Mouse (Mus musculus) lung, adult 2 months (tissue): Measurements from ENCODE around the gene Ankrd23. TPM values are rescaled to one million over a fixed set of nuclear protein-coding genes. Genes with fewer than 3 reads are reported as not detected.

ENCODE experiments used
- DNase-seq: peaks from one replicate; pipeline ENCODE4 v3.0.0; 2022
- H3K4me1 ChIP-seq: fragments of 200-500 bp; 2 replicates; pipeline ENCODE4 v1.6.1; 2011; ENCODE audit warnings: low read length; ENCODE audit not compliant: control insufficient read depth, insufficient read depth
- H3K4me3 ChIP-seq: fragments of 200-500 bp; replicated peaks from 2 replicates; pipeline ENCODE3; 2011; ENCODE audit warnings: low read depth, mild to moderate bottlenecking, control low read depth, low read length; ENCODE audit errors: extremely low read depth
- CTCF ChIP-seq: fragments of 200-500 bp; IDR thresholded peaks from 2 replicates; pipeline ENCODE4 v1.5.1; 2011; ENCODE audit warnings: mild to moderate bottlenecking, low read length, control low read depth; ENCODE audit not compliant: insufficient read depth
- POLR2A ChIP-seq: fragments of 200-500 bp; IDR thresholded peaks from 2 replicates; pipeline ENCODE4 v1.6.1; 2011; ENCODE audit warnings: low read depth, mild to moderate bottlenecking, control low read depth, low read length, borderline replicate concordance; ENCODE audit errors: extremely low read depth
- WGBS: fragments of 180-500 bp; shearing (Covaris S2); methylation state at CpG from one replicate; pipeline ENCODE4 v1.1.7; 2018; 5-methylcytosine and 5-hydroxymethylcytosine counted together
- polyA plus RNA-seq: library from polyadenylated mRNA; depleted of rRNA; stranded (reverse); fragments of >200 nt; gene quantifications from 2 replicates; pipeline ENCODE4 v1.2.3, GENCODE M21; 2012

Ankrd23 gene
- polyA plus RNA-seq, 1 experiment = 36.2 TPM

DNA sequence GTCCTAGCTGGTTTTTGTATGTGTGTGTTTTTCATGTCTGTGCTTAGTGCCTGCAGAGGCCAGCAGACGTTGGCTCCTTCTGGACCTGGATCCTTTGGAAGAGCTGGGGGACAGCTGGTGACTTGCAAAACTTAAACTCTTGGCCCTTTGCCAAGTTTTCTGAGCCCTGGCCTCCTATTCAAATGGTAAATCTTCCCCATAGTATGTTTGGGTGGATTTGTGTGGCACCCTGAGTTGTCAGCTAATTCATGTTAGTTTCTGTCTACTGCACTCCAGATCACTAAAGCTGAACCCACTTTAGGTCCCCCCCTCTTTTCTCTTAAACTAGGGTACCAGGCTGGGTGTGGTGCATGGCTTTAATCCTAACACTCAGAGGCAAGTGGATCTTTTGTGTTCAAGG, 8.3 kb downstream of the Ankrd23 start:
- H3K4me3 ChIP-seq = no peak overlapping the region
- H3K4me1 ChIP-seq = no peaks in the 10 kb centered on the region
- 11% methylated on average over 1 of the region's 1 CpGs for WGBS
- TF ChIP-seq CTCF (no peak), POLR2A (no peak)
- no peak for DNase-seq

DNA sequence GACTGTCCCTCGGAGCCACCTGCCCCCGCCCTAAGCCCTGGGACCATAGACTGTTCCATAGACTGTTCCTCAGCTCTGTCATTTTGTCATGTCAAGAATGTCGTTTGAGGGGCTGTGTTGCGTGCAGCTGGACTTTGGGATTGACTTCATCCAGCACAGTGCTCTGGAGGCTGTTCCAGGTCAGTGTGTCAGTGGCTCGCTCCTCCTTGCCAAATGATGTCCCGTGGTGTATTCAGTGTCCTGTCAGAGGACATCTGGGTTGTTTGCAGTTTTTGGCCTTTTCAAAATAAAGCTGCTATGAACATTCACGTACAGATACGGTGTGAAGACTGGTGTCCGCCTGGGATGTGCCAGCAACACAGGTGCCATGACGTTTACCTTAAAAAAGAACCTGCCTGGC, 9.8 kb downstream of the Ankrd23 start:
- TF ChIP-seq POLR2A = no peak
- TF ChIP-seq CTCF = no peak
- 83% methylated on average over 10 of the region's 10 CpGs for WGBS
- H3K4me3 ChIP-seq = no peak overlapping the region
- H3K4me1 ChIP-seq = no peaks in the 10 kb centered on the region
- DNase-seq = no peak

DNA sequence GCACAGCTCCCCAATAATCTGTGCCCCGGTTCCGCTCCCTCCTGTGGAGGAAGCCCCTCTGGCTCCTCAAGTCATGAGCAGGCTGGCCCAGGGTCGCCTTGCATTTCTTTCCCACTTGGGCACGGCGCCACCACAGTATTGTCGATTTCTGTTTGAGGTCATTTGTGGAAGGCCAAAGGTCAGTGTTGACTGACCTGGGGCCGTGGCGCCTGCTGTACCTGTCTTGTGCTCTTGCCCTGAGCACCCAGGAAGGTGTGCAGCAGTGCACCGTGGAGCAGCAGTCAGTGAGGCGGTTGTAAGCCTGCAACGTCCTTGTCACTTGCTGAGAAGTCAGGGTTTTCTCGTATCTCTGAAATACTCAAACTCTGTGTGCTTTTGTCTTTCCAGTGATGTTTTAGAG, 10.9 kb downstream of the Ankrd23 start:
- 89% methylated on average over 12 of the region's 12 CpGs for WGBS
- no peak for TF ChIP-seq CTCF
- no peak for TF ChIP-seq POLR2A
- H3K4me1 ChIP-seq = no peaks in the 10 kb centered on the region
- H3K4me3 ChIP-seq = no peak overlapping the region
- no peak for DNase-seq

DNA sequence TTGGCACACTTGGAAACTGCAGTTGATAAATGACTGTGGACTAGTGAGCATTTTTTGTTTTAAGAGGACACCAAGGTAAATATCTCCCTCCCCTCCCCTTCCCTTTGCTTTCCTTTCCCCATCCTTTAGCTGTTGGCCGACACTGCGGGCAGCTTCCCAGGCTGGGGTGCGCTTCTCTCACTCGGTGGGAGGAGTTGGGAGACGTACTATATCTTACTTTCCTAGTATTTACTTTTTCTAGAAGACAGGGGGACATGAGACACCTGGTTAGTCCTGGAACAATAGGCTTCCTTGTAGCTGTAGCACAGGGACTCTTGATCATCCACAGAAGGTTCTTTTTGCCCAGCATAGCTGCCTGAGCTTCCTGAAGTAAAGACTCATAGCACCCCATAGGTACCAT, 12.6 kb downstream of the Ankrd23 start:
- TF ChIP-seq CTCF (no peak), POLR2A (no peak)
- DNase-seq = no peak
- no peak overlapping the region for H3K4me3 ChIP-seq
- no peaks in the 10 kb centered on the region for H3K4me1 ChIP-seq
- WGBS = 68% methylated on average over 5 of the region's 5 CpGs

DNA sequence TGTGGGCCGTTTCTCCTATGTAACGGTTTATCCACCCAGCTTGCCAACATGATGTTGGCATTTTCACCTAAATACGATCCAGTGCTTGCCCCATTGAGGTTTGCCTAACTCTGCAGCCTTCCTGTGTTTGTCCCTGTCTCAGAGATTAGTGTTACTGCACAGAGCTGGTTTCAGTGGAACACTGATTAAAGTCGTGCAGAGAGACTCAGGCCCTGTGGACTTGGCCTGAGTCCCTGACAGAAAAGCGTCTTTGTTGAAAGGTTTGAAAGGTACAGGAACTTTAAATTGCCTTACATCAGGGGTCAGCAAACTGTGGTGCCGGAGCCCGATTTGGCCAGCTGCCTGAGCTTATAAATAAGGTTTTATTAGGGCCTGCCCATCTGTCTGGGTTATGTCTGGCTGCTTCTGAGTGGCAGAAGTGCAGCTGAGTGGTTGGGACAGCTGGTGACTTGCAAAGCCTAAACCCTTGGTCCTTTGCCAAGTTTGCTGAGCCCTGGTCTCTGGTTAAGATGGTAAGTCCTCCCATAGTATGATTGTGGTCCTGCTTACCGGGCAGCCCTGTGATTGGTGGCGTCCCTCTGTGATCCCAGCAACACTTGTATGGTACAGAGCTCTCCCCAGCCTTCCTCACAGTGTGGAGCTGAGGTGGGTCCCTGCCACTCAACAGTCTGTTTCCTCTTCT, 13.2 kb downstream of the Ankrd23 start:
- WGBS = 70% methylated on average over 9 of the region's 9 CpGs
- TF ChIP-seq POLR2A = no peak
- no peak for TF ChIP-seq CTCF
- no peak for DNase-seq
- Histone ChIP-seq H3K4me1 (no peaks in the 10 kb centered on the region), H3K4me3 (no peak overlapping the region)

DNA sequence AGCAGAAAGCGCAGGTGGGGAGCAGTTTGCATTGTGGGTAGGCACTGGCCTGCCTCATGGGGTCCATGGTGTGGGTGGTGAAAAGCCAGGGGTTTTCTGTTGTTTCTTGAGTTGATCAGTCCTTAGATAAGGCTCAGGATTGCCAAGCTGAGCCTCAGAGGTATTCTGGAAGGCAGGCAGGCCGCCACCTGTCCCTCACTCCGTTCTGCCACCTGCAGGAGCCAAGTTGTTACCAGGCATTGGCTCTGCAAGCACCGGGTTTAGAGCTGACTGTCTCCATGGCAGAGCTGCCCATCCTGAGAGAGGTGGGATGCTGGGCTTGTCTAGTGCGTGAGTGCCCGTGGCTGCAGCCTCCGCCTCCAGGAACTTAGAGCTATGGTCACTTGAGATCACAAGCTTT, 14.5 kb downstream of the Ankrd23 start:
- no peaks in the 10 kb centered on the region for H3K4me1 ChIP-seq
- TF ChIP-seq POLR2A (no peak), CTCF (no peak)
- no peak for DNase-seq
- WGBS = 95% methylated on average over 7 of the region's 7 CpGs
- no peak overlapping the region for H3K4me3 ChIP-seq

DNA sequence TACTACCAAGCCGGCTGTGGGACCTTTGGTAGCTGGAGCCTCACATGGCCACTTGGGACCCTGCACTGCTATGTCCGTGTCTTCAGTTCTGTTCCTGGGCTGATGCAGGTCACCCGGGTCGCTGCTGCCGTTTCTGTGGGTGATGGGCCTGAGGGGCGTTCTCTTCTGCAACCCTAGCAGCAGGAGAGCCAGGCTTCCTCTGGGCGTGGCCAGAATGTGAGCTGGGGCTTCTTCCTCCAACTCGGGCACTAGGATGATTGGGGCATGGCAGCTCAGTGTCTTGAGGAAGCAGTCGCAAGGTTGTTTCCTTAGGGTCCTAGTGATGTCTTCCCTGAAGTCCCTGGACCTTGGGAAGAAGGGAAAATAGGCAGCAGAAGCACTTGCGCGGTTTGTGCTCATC, 17.1 kb downstream of the Ankrd23 start:
- TF ChIP-seq CTCF (no peak), POLR2A (no peak)
- no peak for DNase-seq
- WGBS = 71% methylated on average over 11 of the region's 11 CpGs
- H3K4me3 ChIP-seq = no peak overlapping the region
- peaks cover 2% of the 10 kb centered on the region for H3K4me1 ChIP-seq

DNA sequence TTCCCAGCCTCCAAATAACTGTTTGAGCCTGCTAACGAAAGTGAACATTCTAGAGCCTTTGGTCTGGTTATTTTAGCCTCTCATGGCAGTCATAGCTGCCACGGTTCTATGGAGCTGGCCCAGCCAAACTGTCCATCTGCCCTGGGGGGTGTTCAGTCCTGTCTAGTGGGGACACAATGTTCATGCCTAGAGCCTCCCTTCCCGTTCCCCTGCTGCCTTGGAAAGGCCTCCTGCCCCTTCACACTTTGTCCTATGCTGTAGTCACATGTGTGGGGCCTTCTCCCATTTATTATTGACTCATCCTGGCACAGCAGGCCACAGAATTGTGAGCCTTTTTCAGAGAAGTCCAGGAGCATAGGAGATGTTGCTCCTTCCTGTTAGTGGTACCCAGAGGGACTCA, 18.4 kb downstream of the Ankrd23 start:
- H3K4me1 ChIP-seq = peaks cover 2% of the 10 kb centered on the region
- 71% methylated on average over 3 of the region's 3 CpGs for WGBS
- no peak for DNase-seq
- no peak overlapping the region for H3K4me3 ChIP-seq
- TF ChIP-seq CTCF (no peak), POLR2A (no peak)

DNA sequence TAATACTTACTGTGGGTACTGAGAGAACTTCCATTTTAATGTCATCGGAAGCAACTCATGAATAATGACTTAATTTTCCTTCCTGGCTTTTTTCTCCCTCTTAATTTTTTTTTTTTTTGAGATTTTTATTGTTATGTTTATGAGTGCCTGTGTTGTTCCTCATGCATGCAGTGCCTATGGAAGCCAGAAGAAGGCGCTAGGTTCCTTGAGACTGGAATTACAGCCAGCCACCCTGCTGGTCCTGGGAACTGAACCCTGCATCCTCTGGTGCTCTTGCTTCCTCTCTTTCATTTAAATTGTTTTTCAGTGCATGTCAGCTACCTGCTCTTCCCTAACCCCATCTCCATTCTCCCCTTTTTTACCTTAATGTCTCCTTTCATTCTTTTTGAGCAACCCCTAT, 23.0 kb downstream of the Ankrd23 start:
- H3K4me1 ChIP-seq = peaks cover 2% of the 10 kb centered on the region
- WGBS = 55% methylated on average over 2 of the region's 2 CpGs
- DNase-seq = no peak
- H3K4me3 ChIP-seq = no peak overlapping the region
- TF ChIP-seq POLR2A = no peak
- TF ChIP-seq CTCF = peak; percentile 53

DNA sequence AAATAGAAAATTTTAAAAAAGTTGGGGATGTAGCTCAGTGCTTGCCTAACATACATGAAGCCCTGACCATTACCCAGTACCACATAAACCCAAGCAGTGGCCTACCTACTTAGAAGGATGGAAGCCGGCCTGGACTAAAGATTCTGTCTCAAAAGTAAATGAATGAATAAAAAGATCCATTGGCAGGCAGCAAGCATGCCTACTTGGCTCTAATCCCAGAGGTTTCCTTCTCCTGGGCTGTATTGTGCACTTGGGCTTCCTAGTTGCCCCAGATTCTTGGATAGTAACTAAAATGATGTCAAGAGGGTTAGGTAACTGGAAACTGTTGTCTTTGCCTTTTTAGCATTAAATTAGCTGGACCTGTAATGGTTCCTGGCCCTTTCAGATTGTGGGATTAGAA, 23.4 kb downstream of the Ankrd23 start:
- 9% methylated on average over 1 of the region's 1 CpGs for WGBS
- no peak overlapping the region for H3K4me3 ChIP-seq
- DNase-seq = no peak
- no peak for TF ChIP-seq CTCF
- no peak for TF ChIP-seq POLR2A
- peaks cover 2% of the 10 kb centered on the region for H3K4me1 ChIP-seq
